Mouse (Mus musculus) thymus, postnatal 4 days (tissue): ENCODE measurements around the gene Cdh20.

Experiments used
- DNase-seq: peaks from one replicate; pipeline ENCODE4 v3.0.0; 2021

The Cdh20 gene

GRCm38 (mm10) chr1:104768371-104769249, at the start of gene Cdh20:
Cdh20 (plus strand) TSS chr1:104768529.
- DNase-seq = no peak

GRCm38 (mm10) chr1:104746816-104747215, 21.5 kb upstream of the Cdh20 start:
- DNase-seq = no peak

GRCm38 (mm10) chr1:104747438-104747837, 20.9 kb upstream of the Cdh20 start:
- no peak for DNase-seq

GRCm38 (mm10) chr1:104754483-104754882, 13.8 kb upstream of the Cdh20 start:
- no peak for DNase-seq

- no peak for DNase-seq
Observed at GRCm38 (mm10) chr1:104755896-104756295, 12.4 kb upstream of the Cdh20 start.

- no peak for DNase-seq
Observed at GRCm38 (mm10) chr1:104769250-104769607, 900 bp downstream of the Cdh20 start.

- no peak for DNase-seq
Observed at GRCm38 (mm10) chr1:104771937-104772336, 3.6 kb downstream of the Cdh20 start.

GRCm38 (mm10) chr1:104773207-104773606, 4.9 kb downstream of the Cdh20 start:
- no peak for DNase-seq

GRCm38 (mm10) chr1:104793488-104793887, 25.2 kb downstream of the Cdh20 start:
- DNase-seq = no peak

- no peak for DNase-seq
Observed at GRCm38 (mm10) chr1:104796146-104796545, 27.8 kb downstream of the Cdh20 start.

GRCm38 (mm10) chr1:104797139-104797538, 28.8 kb downstream of the Cdh20 start:
- no peak for DNase-seq

GRCm38 (mm10) chr1:104804746-104805145, 36.4 kb downstream of the Cdh20 start:
- DNase-seq = no peak

- no peak for DNase-seq
Observed at GRCm38 (mm10) chr1:104807214-104807613, 38.9 kb downstream of the Cdh20 start.

GRCm38 (mm10) chr1:104817510-104817909, 49.2 kb downstream of the Cdh20 start:
- DNase-seq = no peak

GRCm38 (mm10) chr1:104828106-104828505, 59.8 kb downstream of the Cdh20 start:
- DNase-seq = no peak

GRCm38 (mm10) chr1:104838206-104838915, 70.0 kb downstream of the Cdh20 start:
- no peak for DNase-seq

GRCm38 (mm10) chr1:104839051-104839450, 70.7 kb downstream of the Cdh20 start:
- no peak for DNase-seq

GRCm38 (mm10) chr1:104848256-104848919, 80.1 kb downstream of the Cdh20 start:
- DNase-seq = no peak

GRCm38 (mm10) chr1:104848920-104849272, 80.6 kb downstream of the Cdh20 start:
- DNase-seq = no peak

GRCm38 (mm10) chr1:104877384-104877783, 109.1 kb downstream of the Cdh20 start:
- DNase-seq = no peak

GRCm38 (mm10) chr1:104901815-104902214, 133.5 kb downstream of the Cdh20 start:
- DNase-seq = no peak

- DNase-seq = no peak
Observed at GRCm38 (mm10) chr1:104903409-104903808, 135.1 kb downstream of the Cdh20 start.

- DNase-seq = no peak
Observed at GRCm38 (mm10) chr1:104912407-104912806, 144.1 kb downstream of the Cdh20 start.

GRCm38 (mm10) chr1:104916507-104916906, 148.2 kb downstream of the Cdh20 start:
- no peak for DNase-seq
